Mouse (Mus musculus) CD4-positive, CD25-positive, alpha-beta regulatory T cell, adult 2 months (primary cell): ENCODE results near the gene Tmem45a2.
"Not testable (repeated sequence)": the region's sequence is repeated elsewhere in the genome, so short reads cannot be mapped to it uniquely, and the experiment has no call there.

Source experiments
- DNase-seq: peaks from one replicate; pipeline ENCODE4 v3.0.0-alpha.2; 2012; ENCODE audit warnings: low read depth, low spot score

The Tmem45a2 gene

GRCm38 (mm10) chr16:57071132-57071639 is at the start of gene Tmem45a2:
Gene Tmem45a2 (minus strand): TSS chr16:57071372.
- DNase-seq = no peak

- no peak for DNase-seq
Observed at GRCm38 (mm10) chr16:57117562-57117961, 46.4 kb upstream of the Tmem45a2 start.

GRCm38 (mm10) chr16:57116066-57116465 is 44.9 kb upstream of the Tmem45a2 start:
- peak; percentile 61 for DNase-seq

- DNase-seq = no peak
Observed at GRCm38 (mm10) chr16:57106185-57106960, 35.2 kb upstream of the Tmem45a2 start.

GRCm38 (mm10) chr16:57101174-57101573 is 30.0 kb upstream of the Tmem45a2 start:
- no peak for DNase-seq

- no peak for DNase-seq
Observed at GRCm38 (mm10) chr16:57099572-57100237, 28.5 kb upstream of the Tmem45a2 start.

GRCm38 (mm10) chr16:57098468-57099144 is 27.4 kb upstream of the Tmem45a2 start:
- no peak for DNase-seq

GRCm38 (mm10) chr16:57092911-57093605 is 21.9 kb upstream of the Tmem45a2 start:
- no peak for DNase-seq

GRCm38 (mm10) chr16:57092460-57092859 is 21.3 kb upstream of the Tmem45a2 start:
- DNase-seq = peak; percentile 74

- DNase-seq = no peak
Observed at GRCm38 (mm10) chr16:57079577-57079976, 8.4 kb upstream of the Tmem45a2 start.

- no peak for DNase-seq
Observed at GRCm38 (mm10) chr16:57075986-57076385, 4.8 kb upstream of the Tmem45a2 start.

GRCm38 (mm10) chr16:57062045-57062444 is 9.1 kb downstream of the Tmem45a2 start:
- no peak for DNase-seq

- no peak for DNase-seq
Observed at GRCm38 (mm10) chr16:57056995-57057394, 14.2 kb downstream of the Tmem45a2 start.

GRCm38 (mm10) chr16:57049974-57050373 is 21.2 kb downstream of the Tmem45a2 start:
- no peak for DNase-seq

- no peak for DNase-seq
Observed at GRCm38 (mm10) chr16:57038600-57038999, 32.6 kb downstream of the Tmem45a2 start.

- DNase-seq = peak; percentile 60
Observed at GRCm38 (mm10) chr16:57030150-57030885, 40.9 kb downstream of the Tmem45a2 start.

GRCm38 (mm10) chr16:56998283-56998682 is 72.9 kb downstream of the Tmem45a2 start:
- DNase-seq = not testable (repeated sequence)
